Mouse (Mus musculus) small intestine, adult 2 months (tissue): Measurements from ENCODE around the gene Mndal.
"Not testable (repeated sequence)": the region's sequence is repeated elsewhere in the genome, so short reads cannot be mapped to it uniquely, and the experiment has no call there.

Experiments
- CTCF ChIP-seq: fragments of 200-500 bp; IDR thresholded peaks from 2 replicates; pipeline ENCODE4 v1.5.1; 2012; ENCODE audit warnings: low read depth, mild to moderate bottlenecking, control low read depth, inconsistent platforms, low read length, moderate library complexity, mixed read lengths; ENCODE audit not compliant: insufficient replicate concordance, insufficient read length; ENCODE audit errors: extremely low read depth
- POLR2A ChIP-seq: fragments of 200-500 bp; IDR thresholded peaks from 2 replicates; pipeline ENCODE4 v1.6.1; 2012; ENCODE audit warnings: low read depth, mild to moderate bottlenecking, control low read depth, inconsistent platforms, low read length, moderate library complexity

GRCm38 (mm10) chr1:173961491-173961890 is 19.2 kb upstream of the Mndal start:
- not testable (repeated sequence) for TF ChIP-seq CTCF, POLR2A
